Mouse (Mus musculus) heart, adult 2 months (tissue): ENCODE results near the gene Dnaaf5. TPM values are rescaled to one million over a fixed set of nuclear protein-coding genes. Genes with fewer than 3 reads are reported as not detected.

Source experiments
- DNase-seq, 2 experiments: peaks; one replicate each; pipeline ENCODE4 v3.0.0; 2021
- H3K27ac ChIP-seq: fragments of 200-600 bp; 2 replicates; pipeline ENCODE4 v1.8.1; 2022
- H3K27me3 ChIP-seq: fragments of 200-500 bp; 2 replicates; pipeline ENCODE4 v1.6.1; 2012; ENCODE audit warnings: mild to moderate bottlenecking, low read length, inconsistent platforms, mixed read lengths; ENCODE audit not compliant: control insufficient read depth, insufficient read depth
- H3K36me3 ChIP-seq: fragments of 200-500 bp; 2 replicates; pipeline ENCODE4 v1.6.1; 2012; ENCODE audit warnings: low read length, inconsistent platforms; ENCODE audit not compliant: control insufficient read depth, insufficient read depth
- H3K4me1 ChIP-seq: fragments of 200-500 bp; 2 replicates; pipeline ENCODE4 v1.6.1; 2011; ENCODE audit warnings: low read length; ENCODE audit not compliant: control insufficient read depth, insufficient read depth
- H3K4me3 ChIP-seq: fragments of 200-600 bp; 2 replicates; pipeline ENCODE4 v1.8.1; 2022
- H3K79me2 ChIP-seq: fragments of 200-500 bp; replicated peaks from 2 replicates; pipeline ENCODE4 v1.6.1; 2012; ENCODE audit warnings: mild to moderate bottlenecking, inconsistent platforms, low read length, moderate library complexity, mixed read lengths; ENCODE audit not compliant: control insufficient read depth, insufficient read depth
- H3K9ac ChIP-seq: fragments of 200-500 bp; 2 replicates; pipeline ENCODE4 v1.6.1; 2012; ENCODE audit warnings: low read depth, mild to moderate bottlenecking, control low read depth, inconsistent platforms, low read length, mixed read lengths
- CTCF ChIP-seq: fragments of 200-600 bp; IDR thresholded peaks from 2 replicates; pipeline ENCODE4 v1.8.1; 2022; ENCODE audit warnings: antibody characterized with exemption, mild to moderate bottlenecking, moderate library complexity
- EP300 ChIP-seq: fragments of 200-500 bp; IDR thresholded peaks from 2 replicates; pipeline ENCODE4 v1.6.1; 2011; ENCODE audit warnings: low read depth, low read length, control low read depth; ENCODE audit not compliant: insufficient read depth
- POLR2A ChIP-seq: fragments of 200-500 bp; IDR thresholded peaks from 2 replicates; pipeline ENCODE4 v1.6.1; 2011; ENCODE audit warnings: mild to moderate bottlenecking, low read depth, low read length, control low read depth; ENCODE audit not compliant: insufficient read depth
- WGBS: fragments of 180-500 bp; shearing (Covaris S2); methylation state at CpG from one replicate; pipeline ENCODE4 v1.1.7; 2018; 5-methylcytosine and 5-hydroxymethylcytosine counted together
- intact Hi-C: fragments of 180-260 bp; cut with DNase I; formaldehyde crosslinking; loops from one replicate; pipeline ENCODE4 v1.15.1; 2025
- polyA plus RNA-seq: library from polyadenylated mRNA; depleted of rRNA; stranded (reverse); fragments of >200 nt; gene quantifications from 2 replicates; pipeline ENCODE4 v1.2.3, GENCODE M21; 2012; rRNA removed
- total RNA-seq, 2 experiments: library from RNA; stranded (reverse); gene quantifications; 2 replicates each; pipeline ENCODE4 v1.2.3; 2021

Gene Dnaaf5
- total and polyA plus RNA-seq, 3 experiments, result 12.2 to 16.7 (median 16.1) TPM

DNA sequence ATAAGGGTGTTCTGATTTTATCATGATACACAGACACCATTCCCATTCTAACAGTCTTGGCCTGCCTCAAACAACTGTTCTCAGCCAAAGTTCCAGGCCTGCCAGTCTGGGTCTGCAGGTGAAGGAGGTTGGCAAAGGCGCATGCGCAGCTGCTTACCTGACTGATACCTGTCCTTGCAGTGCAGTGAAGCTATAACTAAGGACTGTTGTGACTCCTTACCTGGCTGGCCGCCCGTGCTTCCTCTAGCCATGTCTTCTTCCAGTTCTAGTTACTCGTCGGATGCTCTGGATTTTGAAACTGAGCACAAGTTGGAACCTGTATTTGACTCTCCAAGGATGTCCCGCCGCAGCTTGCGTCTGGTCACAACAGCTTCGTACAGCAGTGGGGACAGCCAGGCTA is 73.3 kb downstream of the Dnaaf5 start:
- Histone ChIP-seq H3K4me3 (no peak overlapping the region), H3K9ac (no peak overlapping the region), H3K27ac (no peak overlapping the region), H3K36me3 (peaks cover 7% of the 10 kb centered on the region), H3K27me3 (no peaks in the 10 kb centered on the region), H3K79me2 (no peaks in the 10 kb centered on the region), H3K4me1 (peaks cover 6% of the 10 kb centered on the region)
- DNase-seq, result no peak
- intact Hi-C loops, result no loop called here
- TF ChIP-seq POLR2A (no peak), CTCF (no peak), EP300 (no peak)
- 95% methylated on average over 10 of the region's 10 CpGs for WGBS

DNA sequence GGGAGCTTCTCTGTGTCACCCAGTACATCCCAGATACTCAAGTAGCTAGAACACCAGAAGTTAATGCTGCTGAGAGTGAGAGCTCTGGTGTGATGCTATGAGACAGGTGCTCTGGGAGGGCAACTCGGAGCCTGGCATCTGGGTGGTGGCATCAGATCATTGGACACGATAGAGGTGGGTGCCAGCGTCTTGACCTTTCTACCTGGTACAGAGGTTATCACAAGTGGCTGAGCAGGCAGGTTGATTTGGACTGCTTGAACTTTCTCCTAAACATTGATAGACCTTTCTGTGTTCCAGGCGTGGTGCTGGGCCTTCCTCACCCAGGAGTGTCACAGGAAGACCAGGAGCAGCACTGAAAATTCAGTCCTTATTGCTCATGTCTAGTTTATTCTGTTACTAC is 77.2 kb downstream of the Dnaaf5 start:
- no peak for DNase-seq
- 96% methylated on average over 4 of the region's 4 CpGs for WGBS
- H3K27ac ChIP-seq, result no peak overlapping the region
- no peaks in the 10 kb centered on the region for H3K27me3 ChIP-seq
- TF ChIP-seq CTCF (no peak), POLR2A (no peak), EP300 (no peak)
- H3K4me1 ChIP-seq, result no peaks in the 10 kb centered on the region
- no peak overlapping the region for H3K4me3 ChIP-seq
- intact Hi-C loops, result no loop called here
- no peak overlapping the region for H3K9ac ChIP-seq
- no peaks in the 10 kb centered on the region for H3K36me3 ChIP-seq
- no peaks in the 10 kb centered on the region for H3K79me2 ChIP-seq

DNA sequence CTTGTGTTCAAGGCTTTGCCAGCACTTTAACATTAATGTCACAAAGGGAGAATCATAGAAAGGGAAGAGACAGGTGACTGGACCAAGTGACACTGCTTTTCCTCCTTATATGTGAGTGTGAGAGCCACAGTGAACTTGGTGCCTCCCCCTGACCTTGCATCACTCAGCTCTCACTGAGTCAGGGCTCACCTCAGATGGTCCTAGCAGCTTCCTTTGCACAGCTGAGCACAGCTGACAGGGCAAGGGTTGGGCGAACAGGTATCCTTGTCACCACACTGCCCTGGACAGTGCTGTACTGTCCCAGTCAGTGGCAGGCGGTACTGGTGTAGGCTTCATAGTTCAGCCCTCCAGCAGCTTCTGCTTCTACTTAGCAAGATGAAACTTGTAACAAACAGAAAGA is 77.6 kb downstream of the Dnaaf5 start:
- Histone ChIP-seq H3K4me1 (no peaks in the 10 kb centered on the region), H3K27ac (no peak overlapping the region), H3K27me3 (no peaks in the 10 kb centered on the region), H3K79me2 (no peaks in the 10 kb centered on the region), H3K36me3 (no peaks in the 10 kb centered on the region), H3K9ac (no peak overlapping the region), H3K4me3 (no peak overlapping the region)
- no peak for DNase-seq
- 98% methylated on average over 2 of the region's 2 CpGs for WGBS
- TF ChIP-seq EP300, result no peak
- TF ChIP-seq POLR2A, result no peak
- no peak for TF ChIP-seq CTCF
- intact Hi-C loops, result no loop called here

DNA sequence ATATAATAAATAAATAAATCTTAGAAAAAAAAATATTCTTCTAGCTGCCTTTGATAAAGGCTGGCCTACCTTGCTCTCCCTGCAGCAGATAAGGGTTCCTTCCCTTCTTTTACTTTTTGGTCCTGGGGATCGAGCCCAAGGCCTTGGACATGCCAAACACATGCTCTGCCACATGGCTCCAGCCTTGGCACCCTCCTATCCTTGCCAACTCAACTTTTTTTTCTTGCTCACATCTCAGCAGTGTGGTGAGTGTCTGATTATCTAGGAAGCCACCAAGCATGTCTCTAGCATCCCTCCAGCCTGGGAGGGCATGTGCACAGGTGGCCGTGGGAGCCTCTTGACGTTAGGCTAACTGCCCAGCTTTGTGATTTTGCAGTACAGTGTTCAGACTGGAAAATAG is 78.3 kb downstream of the Dnaaf5 start:
- no peak overlapping the region for H3K4me3 ChIP-seq
- no peaks in the 10 kb centered on the region for H3K4me1 ChIP-seq
- no peaks in the 10 kb centered on the region for H3K27me3 ChIP-seq
- intact Hi-C loops, result no loop called here
- DNase-seq, result no peak
- no peak overlapping the region for H3K27ac ChIP-seq
- no peaks in the 10 kb centered on the region for H3K36me3 ChIP-seq
- no peak overlapping the region for H3K9ac ChIP-seq
- WGBS, result 94% methylated on average over 3 of the region's 3 CpGs
- H3K79me2 ChIP-seq, result no peaks in the 10 kb centered on the region
- TF ChIP-seq CTCF (no peak), EP300 (no peak)

DNA sequence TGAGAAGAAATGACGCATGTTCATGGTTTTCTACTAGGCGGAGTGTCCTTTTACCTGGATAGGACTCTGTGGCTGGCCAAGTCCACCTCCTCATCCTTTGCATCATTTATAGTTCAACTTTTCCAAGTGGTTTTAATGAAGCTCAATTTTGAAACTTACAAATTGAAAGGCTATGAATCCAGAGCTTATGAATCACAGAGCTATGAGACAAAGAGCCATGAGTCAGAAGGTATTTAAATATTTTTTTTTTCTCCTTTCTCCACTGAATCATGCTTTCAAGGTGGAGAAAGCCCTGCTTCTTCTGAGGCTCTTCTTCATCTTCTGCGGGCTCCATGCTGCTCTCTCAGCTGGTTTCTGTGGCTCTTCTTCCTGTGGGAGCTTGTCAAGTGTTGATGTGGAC is 79.7 kb downstream of the Dnaaf5 start:
- intact Hi-C loops, result no loop called here
- whole genome bisulfite sequencing, result 98% methylated on average over 3 of the region's 3 CpGs
- Histone ChIP-seq H3K27me3 (no peaks in the 10 kb centered on the region), H3K36me3 (no peaks in the 10 kb centered on the region), H3K27ac (no peak overlapping the region), H3K4me1 (no peaks in the 10 kb centered on the region), H3K4me3 (no peak overlapping the region), H3K9ac (no peak overlapping the region), H3K79me2 (no peaks in the 10 kb centered on the region)
- DNase-seq, result no peak
- no peak for TF ChIP-seq POLR2A
- TF ChIP-seq EP300, result no peak
- no peak for TF ChIP-seq CTCF

DNA sequence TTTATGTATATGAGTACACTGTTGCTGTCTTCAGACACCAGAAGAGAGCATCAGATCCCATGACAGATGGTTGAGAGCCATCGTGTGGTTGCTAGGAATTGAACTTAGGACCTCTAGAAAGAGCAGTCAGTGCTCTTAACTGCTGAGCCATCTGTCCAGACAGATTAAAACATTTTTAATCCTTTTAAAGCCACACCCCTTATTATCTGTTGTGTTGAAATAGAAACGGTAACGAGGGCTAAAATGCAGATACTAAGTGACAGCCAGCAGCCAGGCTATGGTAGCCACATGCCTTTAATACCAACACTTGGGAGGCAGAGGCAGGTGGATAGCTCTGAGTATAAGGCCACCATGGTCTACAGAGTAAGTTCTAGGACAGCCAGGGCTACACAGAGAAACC is 82.1 kb downstream of the Dnaaf5 start:
- no peak for TF ChIP-seq POLR2A
- TF ChIP-seq CTCF, result no peak
- no peak for TF ChIP-seq EP300
- no peak overlapping the region for H3K9ac ChIP-seq
- no peaks in the 10 kb centered on the region for H3K4me1 ChIP-seq
- intact Hi-C loops, result no loop called here
- no peaks in the 10 kb centered on the region for H3K36me3 ChIP-seq
- H3K4me3 ChIP-seq, result no peak overlapping the region
- no peak for DNase-seq
- H3K27ac ChIP-seq, result no peak overlapping the region
- WGBS, result 79% methylated on average over 3 of the region's 3 CpGs
- no peaks in the 10 kb centered on the region for H3K27me3 ChIP-seq
- H3K79me2 ChIP-seq, result no peaks in the 10 kb centered on the region

DNA sequence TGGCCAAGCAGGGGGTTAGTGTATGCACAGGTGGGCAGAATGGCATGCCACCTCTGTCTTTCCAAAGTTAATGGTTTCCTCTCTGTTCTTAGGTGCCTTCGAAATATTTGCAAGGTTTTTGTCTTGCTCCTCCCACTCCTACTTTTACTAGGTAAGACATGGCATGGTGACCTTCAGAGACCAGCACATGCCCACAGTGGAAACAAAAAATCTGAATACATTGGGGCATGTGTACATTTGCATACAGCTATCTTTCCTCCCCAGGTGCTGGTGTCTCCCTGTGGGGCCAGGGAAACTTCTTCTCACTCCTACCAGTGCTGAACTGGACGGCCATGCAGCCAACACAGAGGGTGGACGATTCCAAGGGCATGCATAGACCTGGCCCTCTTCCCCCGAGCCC is 84.4 kb downstream of the Dnaaf5 start:
- H3K36me3 ChIP-seq, result no peaks in the 10 kb centered on the region
- no peak overlapping the region for H3K27ac ChIP-seq
- no peak overlapping the region for H3K9ac ChIP-seq
- H3K4me3 ChIP-seq, result no peak overlapping the region
- no peak for DNase-seq
- no peaks in the 10 kb centered on the region for H3K79me2 ChIP-seq
- no peaks in the 10 kb centered on the region for H3K27me3 ChIP-seq
- TF ChIP-seq CTCF, result no peak
- TF ChIP-seq POLR2A, result no peak
- TF ChIP-seq EP300, result no peak
- 92% methylated on average over 4 of the region's 4 CpGs for WGBS
- H3K4me1 ChIP-seq, result no peaks in the 10 kb centered on the region
- intact Hi-C loops, result no loop called here

Other genes with a start within 250 kb of the Dnaaf5 start
- 10 to 100 TPM; 19.6 to 20.7 TPM for gene Pdgfa, start 152.9 kb upstream of the Dnaaf5 start, total RNA-seq
- gene Pdgfa, start 152.9 kb upstream of the Dnaaf5 start, polyA plus RNA-seq, result 13.2 and 14.2 TPM in 2 replicates
- 1 to 10 TPM; 1.4 to 1.5 TPM for gene Prkar1b, start 222 bp upstream of the Dnaaf5 start, total RNA-seq
- 2.0 and 2.8 TPM in 2 replicates for gene Prkar1b, start 222 bp upstream of the Dnaaf5 start, polyA plus RNA-seq
- 10 to 100 TPM; 45.9 to 50.3 TPM for gene Sun1, start 50.4 kb downstream of the Dnaaf5 start, total RNA-seq
- 34.1 and 50.8 TPM in 2 replicates for gene Sun1, start 50.4 kb downstream of the Dnaaf5 start, polyA plus RNA-seq
- gene Get4, start 102.1 kb downstream of the Dnaaf5 start, total RNA-seq, result 10 to 100 TPM; 38.2 to 45.4 TPM
- gene Get4, start 102.1 kb downstream of the Dnaaf5 start, polyA plus RNA-seq, result 57.3 and 59.6 TPM in 2 replicates
- 1 to 10 TPM; 1.5 to 1.7 TPM for gene Adap1, start 175.4 kb downstream of the Dnaaf5 start, total RNA-seq
- 2.7 and 2.8 TPM in 2 replicates for gene Adap1, start 175.4 kb downstream of the Dnaaf5 start, polyA plus RNA-seq
- gene Cox19, start 201.2 kb downstream of the Dnaaf5 start, total RNA-seq, result 10 to 100 TPM; 82.8 to 94.8 TPM
- 110 and 112 TPM in 2 replicates for gene Cox19, start 201.2 kb downstream of the Dnaaf5 start, polyA plus RNA-seq
- not detected for gene Cyp2w1, start 202.4 kb downstream of the Dnaaf5 start, total RNA-seq
- not detected in 2 replicates for gene Cyp2w1, start 202.4 kb downstream of the Dnaaf5 start, polyA plus RNA-seq
- gene Gpr146, start 227.5 kb downstream of the Dnaaf5 start, total RNA-seq, result 10 to 100 TPM; 42.9 to 56.6 TPM
- gene Gpr146, start 227.5 kb downstream of the Dnaaf5 start, polyA plus RNA-seq, result 62.4 and 77.0 TPM in 2 replicates